Mouse (Mus musculus) left cerebral cortex, postnatal 25 days (tissue): ENCODE results near the gene Il9r. TPM values are rescaled to one million over a fixed set of nuclear protein-coding genes. Genes with fewer than 3 reads are reported as not detected.

Experiments used
- DNase-seq, 2 experiments: peaks; one replicate each; pipeline ENCODE4 v3.0.0; 2022; ENCODE audit warnings: low spot score in 2 of 2, mixed read lengths in 1 of 2
- intact Hi-C: fragments of 180-260 bp; cut with DNase I; formaldehyde crosslinking; loops from one replicate; pipeline ENCODE4 v1.15.1; 2025
- total RNA-seq, 2 experiments: library from RNA; stranded (reverse); gene quantifications; 2 replicates each; pipeline ENCODE4 v1.2.3; 2021

The Il9r gene
- total RNA-seq: not detected

DNA sequence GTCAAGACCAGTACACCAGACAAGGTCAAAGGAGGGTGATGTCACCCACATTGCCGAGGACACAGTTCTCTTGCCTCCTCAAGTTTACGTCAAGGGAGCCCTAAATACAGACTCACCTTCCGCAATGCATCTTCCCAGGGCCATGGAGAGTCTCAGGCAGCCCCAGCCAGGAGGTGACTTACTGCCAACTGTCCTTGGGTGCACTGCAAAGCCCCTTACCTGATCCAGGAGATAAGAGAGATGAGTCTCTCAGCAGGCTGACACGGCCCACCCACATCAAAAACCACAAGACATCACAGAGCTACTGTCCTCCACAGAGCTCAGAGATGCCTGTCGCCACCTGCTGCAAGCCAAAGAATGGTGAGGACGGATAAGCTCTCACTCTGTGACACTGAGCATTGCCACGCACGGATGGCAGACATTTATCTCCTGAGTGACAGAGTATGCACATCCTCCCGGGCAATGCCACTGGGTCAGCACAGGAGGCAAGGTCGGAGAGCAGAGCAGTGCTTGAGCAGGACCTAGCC, at the start of gene Il9r:
Il9r (minus strand) TSS at position 205 of the 527 bp plus-strand sequence.
- no peak for DNase-seq
- intact Hi-C loops: no loop called here

DNA sequence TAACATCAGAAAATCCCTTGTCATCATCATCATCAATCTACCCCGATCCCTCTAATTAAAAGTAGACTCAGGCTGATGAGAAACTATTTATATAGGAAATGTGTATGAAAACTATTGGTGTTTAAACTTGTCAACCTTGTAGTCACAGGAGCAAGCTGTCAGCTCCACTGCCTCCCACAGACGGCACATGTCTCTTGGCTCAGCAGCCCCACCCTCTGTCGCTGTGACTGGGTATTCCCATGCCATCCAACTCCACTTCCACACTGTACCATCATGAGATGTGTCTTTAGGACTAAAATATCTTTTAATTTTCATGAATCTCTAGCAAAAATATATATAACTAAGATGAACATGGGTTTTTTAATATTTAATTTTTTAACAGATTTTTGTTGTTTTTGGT, 48.3 kb upstream of the Il9r start:
- no peak for DNase-seq
- intact Hi-C loops: no loop called here

DNA sequence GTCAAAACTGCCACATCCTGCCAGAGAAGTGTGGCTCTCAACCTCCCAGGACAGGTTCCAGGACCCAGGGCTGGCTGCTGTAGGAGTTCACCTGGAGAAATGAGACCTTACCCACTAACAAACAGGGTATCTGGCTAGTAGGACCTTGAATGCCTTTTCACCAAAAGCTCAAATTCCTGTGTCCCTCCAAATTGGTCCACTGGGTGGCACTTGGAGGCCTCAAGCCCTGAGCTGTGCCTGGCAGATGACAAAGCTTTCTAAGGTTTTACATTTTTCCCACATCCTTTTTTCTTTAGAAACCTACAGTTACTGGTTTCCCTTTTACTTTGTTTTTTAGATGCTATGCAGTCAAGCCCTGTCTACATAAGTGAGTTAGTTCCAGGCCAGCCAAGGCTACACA, 47.0 kb upstream of the Il9r start:
- intact Hi-C loops: no loop called here
- no peak for DNase-seq

DNA sequence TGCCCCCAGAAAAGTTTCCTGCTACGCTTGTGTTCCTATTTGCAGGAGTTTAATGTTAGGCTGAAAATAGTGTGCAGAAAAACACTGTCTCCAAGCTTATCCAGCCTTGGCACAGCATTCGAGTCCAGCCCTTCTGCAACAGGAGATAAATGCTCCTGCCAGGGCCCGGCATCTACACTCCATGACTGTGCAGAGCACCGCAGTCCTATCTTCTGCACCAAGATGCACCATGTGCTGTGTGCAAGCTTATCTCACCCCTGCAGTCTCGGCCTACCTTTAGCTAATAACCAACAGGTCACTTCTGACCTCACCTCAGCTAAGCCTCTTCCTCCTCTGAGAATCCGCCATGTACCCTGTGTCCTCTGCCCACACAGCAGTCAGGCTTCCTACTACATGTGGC, 45.5 kb upstream of the Il9r start:
- intact Hi-C loops: no loop called here
- no peak for DNase-seq

DNA sequence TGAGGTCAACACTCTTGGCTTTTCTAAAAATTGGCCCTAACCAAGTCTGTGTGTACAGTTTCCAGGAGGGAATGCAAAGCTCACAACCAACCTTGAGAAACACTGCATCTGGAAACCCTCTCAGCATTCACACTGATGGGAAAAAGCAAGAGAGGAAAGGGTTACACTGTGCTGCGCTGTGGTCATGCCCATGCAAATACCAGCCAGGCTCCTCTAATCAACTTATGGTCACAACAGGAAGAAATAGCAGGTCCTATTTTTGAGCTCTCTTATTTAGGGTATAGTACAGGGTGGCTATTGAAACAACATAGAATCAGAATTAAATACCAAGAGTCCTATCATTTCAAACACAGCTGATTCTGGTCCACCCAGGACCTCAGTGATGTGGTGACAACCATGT, 44.5 kb upstream of the Il9r start:
- intact Hi-C loops: no loop called here
- no peak for DNase-seq

DNA sequence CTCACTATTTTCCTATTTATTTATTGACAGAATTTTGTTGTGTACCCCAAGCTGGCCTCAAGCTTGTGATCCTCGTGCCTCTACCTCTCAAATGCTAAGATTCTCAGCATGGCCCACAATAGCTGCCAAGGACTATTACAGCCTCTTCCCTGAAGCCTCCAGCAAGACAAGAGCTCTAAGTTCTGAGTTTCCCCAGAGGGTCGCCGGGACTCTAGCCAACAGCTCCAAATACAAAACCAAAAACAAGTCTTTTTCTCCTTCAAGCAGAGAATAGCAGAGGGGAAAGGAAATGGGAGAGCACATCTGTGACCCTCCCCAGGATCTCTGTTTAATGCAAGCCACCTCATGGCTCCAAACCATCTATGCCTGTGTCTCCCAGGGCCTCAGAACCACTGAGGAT, 44.0 kb upstream of the Il9r start:
- no peak for DNase-seq
- intact Hi-C loops: no loop called here

DNA sequence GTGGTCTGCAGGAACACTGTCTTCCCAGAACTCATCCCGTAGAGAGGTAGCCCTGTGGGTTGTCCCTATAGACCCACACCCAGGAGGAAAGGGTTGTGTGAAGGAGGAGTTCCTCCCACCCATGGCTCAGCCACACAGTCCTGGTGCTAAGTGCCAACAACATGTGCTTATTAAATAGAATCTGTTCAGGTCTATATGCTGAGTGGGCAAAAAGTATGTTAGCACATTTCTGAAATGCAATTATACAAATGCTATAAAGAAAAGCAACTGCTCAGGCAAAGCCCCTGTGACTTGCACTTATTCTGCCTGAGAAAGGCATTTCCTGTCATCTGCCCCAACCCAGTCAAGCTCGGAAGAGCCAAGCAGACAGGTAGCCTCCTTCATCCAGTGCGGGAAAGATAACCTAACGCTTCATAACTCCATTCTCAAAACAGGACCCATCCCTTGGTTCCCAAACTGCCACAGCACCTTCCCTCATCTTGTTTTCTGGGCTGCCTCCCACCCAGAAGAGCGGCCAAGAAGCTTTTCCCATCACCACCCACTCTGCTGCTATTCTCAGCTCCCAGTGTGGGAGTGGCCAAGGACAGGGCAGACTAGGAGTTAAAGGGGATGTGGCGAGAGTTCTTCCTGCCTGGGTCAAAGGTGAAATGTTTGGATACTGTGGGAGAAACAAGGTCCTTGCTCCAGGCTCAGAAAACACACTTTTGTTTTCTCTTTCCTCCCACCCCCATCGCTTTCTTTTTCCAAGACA, 43.3 kb upstream of the Il9r start:
- intact Hi-C loops: no loop called here
- DNase-seq: peak in 1 of 2 experiments; percentile 85

DNA sequence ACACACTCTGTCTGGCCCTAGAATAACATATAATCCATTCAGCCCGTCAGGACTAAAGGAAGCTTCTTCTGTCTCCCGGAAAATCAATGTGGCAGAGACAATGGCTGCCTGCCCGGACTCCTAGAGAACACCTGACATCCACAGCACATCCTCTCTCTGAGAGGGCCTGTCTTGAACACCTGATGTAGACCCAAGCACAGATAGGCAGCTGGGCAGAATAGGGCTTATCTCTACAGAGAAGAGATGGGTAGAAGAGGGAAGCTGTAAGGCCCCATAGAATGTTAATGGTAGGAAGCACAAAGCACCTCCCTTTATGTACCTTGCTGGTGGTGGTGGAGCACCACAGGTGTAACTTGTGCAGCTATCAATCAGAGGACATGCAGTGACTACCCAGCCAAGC, 42.1 kb upstream of the Il9r start:
- intact Hi-C loops: no loop called here

DNA sequence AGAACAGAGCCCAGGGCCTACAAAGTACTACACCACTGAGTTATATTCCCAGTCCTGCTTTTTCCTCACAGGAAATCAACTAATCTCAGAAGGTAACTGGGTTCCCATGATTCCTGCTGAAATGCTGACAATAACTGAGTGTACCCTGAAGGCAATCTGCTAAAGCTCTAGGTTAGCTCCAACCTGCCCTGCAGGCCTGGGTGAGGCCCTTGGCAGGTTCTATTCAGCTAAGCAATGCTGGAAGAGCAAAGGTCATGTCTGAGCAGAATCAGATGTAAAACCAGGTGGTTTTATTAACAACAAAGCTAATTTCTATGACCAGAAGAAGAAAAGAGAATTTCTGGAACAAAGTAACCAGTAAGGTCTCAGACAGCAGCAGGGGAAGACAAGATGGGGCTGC, 41.3 kb upstream of the Il9r start:
- intact Hi-C loops: no loop called here
- no peak for DNase-seq

More for the DNA sequence above, 42.1 kb upstream of the Il9r start:
- DNase-seq: no peak

DNA sequence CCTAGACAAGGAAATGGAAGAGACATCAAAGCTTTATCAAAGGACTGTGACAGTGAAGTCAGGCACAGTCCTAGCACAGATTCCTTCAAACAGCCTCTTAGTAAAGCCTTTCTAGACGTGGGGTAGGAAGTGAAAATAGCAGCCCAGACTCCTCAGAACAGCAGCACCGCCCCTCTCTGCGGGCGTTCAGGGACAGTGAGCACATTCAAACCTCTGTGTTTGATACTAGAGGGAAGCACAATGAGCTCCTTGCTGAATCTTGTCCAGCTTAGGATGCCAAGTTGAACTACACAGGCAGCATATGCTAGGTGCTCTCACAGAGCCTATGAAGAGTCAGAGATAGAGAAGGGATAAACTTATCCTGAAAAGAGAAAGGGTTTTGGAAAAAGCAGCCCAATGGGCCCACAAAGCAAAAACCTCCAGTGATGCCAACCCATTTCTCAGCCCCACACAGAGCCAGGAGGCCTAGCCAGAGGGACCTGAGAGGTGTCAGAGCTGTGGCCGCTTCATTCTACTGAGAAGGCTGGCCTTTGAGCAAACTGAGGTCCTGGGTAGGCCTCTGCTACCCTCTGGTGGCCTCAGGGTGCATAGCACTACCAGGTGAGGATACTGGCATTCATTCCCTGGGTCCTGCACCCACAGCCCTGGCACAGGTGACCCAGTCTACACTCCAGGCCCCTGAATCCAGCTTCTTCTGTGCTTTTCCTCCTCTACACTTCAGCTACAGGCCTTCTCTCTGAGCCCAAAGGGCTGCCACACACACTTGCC, 38.2 kb upstream of the Il9r start:
- intact Hi-C loops: loop anchor here (1.0 to 10.0 kb wide), 3 partner anchors 21 to 563 kb away; partner anchors contain the start of gene Bod1
- peak; percentile 73 to 86 for DNase-seq

DNA sequence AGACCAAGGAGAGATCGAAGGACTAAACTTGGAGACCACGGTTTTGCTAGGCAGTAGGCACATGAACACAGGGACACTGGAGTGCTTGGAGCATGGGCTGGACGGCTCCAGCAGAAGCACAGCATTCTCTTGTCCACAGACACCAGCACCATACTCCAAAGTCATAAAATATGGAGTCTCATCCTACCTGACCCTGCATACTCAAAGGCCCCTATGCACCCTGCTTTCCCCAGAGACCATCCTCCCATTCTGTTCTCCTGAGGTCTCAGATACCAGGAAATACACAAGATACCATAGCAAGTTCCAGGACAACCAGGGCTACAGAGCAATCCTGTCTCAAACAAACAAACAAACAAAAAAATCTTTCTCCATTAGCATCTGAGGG, 37.3 kb upstream of the Il9r start:
- no peak for DNase-seq
- intact Hi-C loops: loop anchor here (10.0 kb wide), 1 partner anchor 563 kb away; the partner anchor contains the start of gene Bod1

DNA sequence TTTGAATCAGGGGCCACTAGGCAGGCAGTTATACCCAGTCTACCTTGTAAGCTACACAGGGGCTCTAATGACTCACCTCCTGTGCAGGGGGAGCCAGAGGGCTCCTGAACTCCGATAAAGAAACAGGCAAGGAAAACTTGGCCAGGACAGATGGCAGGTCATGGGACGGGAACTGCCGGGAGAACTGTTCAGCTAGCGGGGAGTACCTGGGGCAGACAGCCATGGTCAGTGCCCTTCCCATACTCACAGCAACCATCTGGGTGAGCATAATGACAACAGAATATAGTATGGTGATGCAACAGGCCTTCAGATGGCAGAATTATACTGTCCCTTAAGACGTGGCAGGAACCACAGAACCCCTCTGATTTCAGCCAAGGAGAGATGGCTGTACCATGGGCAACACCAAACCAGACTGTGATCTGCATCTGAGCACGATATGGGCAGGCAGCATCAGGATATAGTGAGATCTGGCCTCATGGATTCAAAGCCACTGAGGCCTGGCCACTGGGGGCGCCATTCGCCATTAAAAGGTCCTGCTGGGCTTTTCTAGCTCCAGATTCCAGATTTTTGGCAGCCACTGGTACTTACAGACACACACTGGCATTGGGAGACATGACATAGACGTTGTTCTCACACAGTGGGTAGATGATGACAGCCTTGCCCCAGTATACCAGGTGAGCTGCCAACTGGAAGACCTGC, 36.8 kb upstream of the Il9r start:
- intact Hi-C loops: loop anchor here (10.0 kb wide), 1 partner anchor 562 kb away; the partner anchor contains the start of gene Bod1
- no peak for DNase-seq

DNA sequence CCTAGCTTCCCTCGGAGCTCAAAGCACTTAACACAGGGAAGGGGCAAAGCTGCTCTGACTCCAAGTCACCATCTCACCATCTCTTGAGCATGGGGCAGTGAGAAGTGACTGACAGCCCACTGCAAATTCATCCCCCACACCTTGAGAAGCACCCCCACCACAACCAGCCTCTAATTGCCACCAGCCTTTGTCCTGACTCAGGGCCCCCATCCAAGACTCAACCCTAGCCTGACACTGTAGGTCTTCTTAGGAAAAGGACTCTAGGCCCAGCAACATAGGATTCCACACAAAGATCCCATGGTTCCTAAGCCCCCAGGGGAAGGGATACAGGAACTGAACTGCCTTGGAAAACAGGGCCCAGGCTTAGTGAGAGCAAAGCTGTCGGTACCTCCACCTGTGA, 36.1 kb upstream of the Il9r start:
- intact Hi-C loops: loop anchor here (10.0 kb wide), 1 partner anchor 561 kb away; the partner anchor contains the start of gene Bod1
- DNase-seq: no peak

DNA sequence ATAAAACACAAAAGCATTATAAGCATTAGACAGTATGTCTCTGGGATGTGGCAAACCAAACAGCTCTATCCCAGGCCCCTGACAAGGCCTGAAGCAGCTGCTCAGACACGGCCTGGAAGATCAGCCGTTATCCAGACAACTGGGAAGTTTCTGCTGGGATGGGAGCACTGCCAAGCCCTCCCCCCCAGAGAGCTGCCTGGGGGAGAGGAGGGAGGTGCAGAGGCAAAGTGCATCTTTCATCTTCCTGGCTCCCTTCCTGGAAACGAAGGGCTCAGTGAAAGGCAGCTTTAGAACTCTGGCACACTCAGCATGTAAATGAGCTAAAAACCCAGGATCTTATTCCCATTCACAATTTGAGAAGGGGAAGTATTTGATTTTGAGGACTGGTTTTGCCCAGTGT, 35.6 kb upstream of the Il9r start:
- intact Hi-C loops: loop anchor here (10.0 kb wide), 1 partner anchor 561 kb away; the partner anchor contains the start of gene Bod1

DNA sequence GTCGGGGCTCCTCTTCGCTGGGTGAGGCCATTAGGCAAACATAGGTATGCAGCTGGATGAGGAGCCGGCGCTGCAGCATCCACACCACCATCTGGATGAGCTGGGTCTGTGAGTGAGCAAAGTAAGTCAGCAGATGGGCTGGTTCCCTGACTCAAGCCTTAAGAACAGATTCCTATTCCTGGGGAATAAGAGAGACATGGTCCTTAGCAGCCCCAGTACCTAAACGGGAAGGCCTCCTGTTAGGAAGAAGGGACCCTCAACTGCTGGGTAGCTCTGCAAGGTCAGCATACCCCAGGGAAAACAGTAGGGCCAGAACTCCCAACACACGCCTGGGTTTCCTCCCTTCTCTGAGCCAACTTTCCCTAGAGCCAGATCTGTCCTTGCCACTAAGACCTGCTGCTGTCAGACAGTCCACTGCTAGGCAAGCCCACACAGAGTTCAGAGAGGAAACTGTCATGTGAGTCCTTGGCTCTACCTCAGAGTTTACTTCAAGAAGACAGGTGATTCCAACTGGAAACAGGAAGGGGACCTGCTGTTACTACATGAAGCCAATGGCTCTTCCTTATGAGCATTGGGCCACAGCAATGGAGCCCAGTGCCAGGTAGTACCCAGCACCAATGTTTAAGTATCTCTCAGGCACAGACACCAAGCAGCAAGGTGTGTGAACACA, 34.9 kb upstream of the Il9r start:
- no peak for DNase-seq
- intact Hi-C loops: loop anchor here (10.0 kb wide), 1 partner anchor 560 kb away; the partner anchor contains the start of gene Bod1

More for the DNA sequence above, 35.6 kb upstream of the Il9r start:
- DNase-seq: peak; percentile 63 to 83

DNA sequence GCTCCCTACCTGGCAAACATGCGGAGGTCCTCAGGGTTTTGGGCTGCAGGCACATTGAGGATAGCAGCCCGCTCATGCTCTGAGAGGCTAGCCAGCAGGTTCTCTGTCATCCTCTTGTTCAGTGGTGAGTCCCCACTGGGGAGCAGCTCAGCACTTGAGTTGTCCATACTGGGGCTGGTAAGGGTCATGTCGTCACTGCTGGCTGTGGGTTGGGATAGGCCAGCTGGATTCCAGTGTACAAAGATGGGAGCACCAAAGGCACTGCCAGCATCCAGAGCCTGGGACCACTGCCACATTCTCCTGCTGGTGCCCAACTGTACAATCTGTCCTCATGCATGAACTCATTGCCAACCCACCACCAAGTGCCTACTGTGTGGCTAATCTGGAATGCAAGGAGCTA, 33.8 kb upstream of the Il9r start:
- intact Hi-C loops: loop anchor here (10.0 kb wide), 1 partner anchor 559 kb away; the partner anchor contains the start of gene Bod1
- DNase-seq: no peak

DNA sequence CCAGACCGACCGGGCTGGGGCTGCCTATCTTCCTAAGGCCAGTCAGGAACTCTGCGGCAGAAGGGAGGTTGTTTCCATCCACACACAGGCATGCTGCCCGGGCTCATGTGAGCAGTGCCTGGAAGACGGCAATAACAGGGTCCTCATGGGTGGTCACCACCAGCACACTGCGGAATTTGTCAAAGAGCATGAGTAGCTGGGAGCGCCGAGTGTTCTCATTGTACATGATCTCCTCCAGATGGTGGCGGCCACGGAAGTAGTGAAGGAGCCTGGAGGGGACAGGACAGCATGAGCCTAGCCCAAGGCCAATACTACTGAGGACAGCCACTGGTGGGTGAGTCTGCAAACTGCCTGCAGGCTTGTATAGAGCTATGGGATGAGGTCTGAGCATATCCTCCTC, 32.8 kb upstream of the Il9r start:
- intact Hi-C loops: loop anchor here (10.0 kb wide), 1 partner anchor 558 kb away; the partner anchor contains the start of gene Bod1
- no peak for DNase-seq

DNA sequence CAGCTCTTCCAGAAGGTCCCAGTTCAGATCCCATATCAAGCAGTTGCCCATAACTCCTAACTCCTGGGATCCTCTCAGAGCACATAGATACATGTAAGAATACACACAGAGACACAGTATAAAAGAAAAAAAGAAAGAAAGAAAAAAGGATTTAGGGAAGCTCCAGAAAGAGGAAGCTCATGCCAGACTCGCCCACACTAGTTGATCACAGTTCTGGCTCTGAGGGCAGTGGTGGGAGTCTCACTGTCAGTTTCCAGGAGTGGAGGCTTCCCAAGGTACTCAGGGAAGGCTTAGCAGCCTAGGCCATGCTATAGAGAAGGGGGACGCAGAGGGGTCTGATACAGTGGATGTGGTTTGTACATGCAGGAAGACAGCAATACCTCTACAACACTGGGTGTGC, 31.0 kb upstream of the Il9r start:
- DNase-seq: peak in 1 of 2 experiments; percentile 88
- intact Hi-C loops: loop anchor here (10.0 kb wide), 1 partner anchor 556 kb away; the partner anchor contains the start of gene Bod1

DNA sequence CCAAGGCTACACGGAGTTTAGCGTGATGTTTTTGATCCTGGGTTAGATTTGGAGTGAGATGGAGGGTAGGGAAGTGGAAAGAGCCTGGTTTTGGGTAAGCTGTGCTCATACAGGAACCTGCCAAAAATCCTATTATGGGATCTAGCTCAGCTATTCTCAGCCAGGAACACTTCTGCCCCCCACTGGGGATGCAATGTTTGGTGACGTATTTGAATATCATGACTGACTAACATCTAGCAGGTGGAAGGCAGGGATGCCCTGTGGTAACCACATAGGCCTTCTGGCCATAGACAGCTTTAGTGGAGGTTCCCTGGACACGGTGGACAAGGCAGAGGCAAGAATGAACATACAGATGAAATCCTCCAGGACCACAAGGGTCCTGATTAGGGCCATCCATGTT, 30.1 kb upstream of the Il9r start:
- intact Hi-C loops: loop anchor here (10.0 kb wide), 1 partner anchor 555 kb away; the partner anchor contains the start of gene Bod1
- peak; percentile 56 to 84 for DNase-seq
